Mouse (Mus musculus) cortical plate, adult 2 months (tissue): ENCODE results near the gene Cxadr.
"Not testable (repeated sequence)": the region's sequence is repeated elsewhere in the genome, so short reads cannot be mapped to it uniquely, and the experiment has no call there.

Experiments used
- CTCF ChIP-seq: fragments of 200-500 bp; IDR thresholded peaks from 2 replicates; pipeline ENCODE4 v1.5.1; 2011; ENCODE audit warnings: mild to moderate bottlenecking, control low read depth, low read length; ENCODE audit not compliant: insufficient read depth; ENCODE audit errors: extremely low read depth
- POLR2A ChIP-seq: fragments of 200-500 bp; IDR thresholded peaks from 2 replicates; pipeline ENCODE4 v1.6.1; 2011; ENCODE audit warnings: mild to moderate bottlenecking, low read length, control low read depth; ENCODE audit not compliant: insufficient read depth; ENCODE audit errors: extremely low read depth

GRCm38 (mm10) chr16:78364554-78364953 is 63.3 kb downstream of the Cxadr start:
- TF ChIP-seq CTCF, POLR2A: not testable (repeated sequence)
